Mouse (Mus musculus) frontal cortex, adult 2 months (tissue): ENCODE data around the gene Abat. TPM values are rescaled to one million over a fixed set of nuclear protein-coding genes. Genes with fewer than 3 reads are reported as not detected.
A peak's percentile ranks its signal among the peaks of the same experiment; 100 is the strongest.

Experiments used
- DNase-seq, 2 experiments: peaks; one replicate each; pipeline ENCODE4 v3.0.0; 2022; ENCODE audit warnings: low spot score in 1 of 2; ENCODE audit errors: extremely low spot score in 1 of 2
- polyA plus RNA-seq: library from polyadenylated mRNA; depleted of rRNA; stranded (reverse); fragments of >200 nt; gene quantifications from 2 replicates; pipeline ENCODE4 v1.2.3, GENCODE M21; 2012

Abat gene
- polyA plus RNA-seq, 1 experiment = 198 TPM

DNA sequence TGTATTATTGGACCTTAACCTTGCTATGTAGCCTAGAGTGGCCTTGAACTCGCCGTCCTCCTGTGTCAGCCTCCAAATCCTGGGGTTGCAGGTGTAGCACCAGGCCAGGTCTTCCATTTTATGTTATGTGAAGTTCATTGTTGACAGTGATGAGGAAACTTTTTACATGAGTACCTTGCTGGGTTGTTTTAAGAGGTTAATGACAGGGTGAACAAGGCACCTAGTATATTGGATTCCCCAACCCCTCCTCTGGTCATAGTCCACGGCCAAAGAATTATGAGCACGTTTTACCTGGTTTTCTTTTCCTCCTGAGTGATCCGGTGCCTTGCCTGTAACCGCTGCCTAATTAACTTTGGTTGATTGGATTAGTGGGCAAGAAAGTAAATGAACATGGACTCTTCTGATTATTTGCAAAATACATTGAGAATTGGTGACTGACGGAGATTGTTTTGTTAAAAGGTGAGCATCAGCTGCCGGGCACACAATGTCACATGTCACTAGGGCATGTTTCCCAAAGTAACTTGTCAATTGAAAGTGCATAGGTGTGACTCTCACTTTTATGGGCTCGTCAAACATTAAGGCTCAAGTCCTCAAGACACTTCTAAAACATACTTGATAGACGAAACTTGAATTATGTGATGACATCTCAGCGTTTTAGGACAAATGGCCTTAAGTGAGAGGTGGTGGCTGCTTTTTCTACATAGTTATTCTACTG lies 57.8 kb downstream of the Abat start:
- no peak for DNase-seq

- no peak for DNase-seq
Observed at GRCm38 (mm10) chr16:8573041-8573440, 59.8 kb downstream of the Abat start.

DNA sequence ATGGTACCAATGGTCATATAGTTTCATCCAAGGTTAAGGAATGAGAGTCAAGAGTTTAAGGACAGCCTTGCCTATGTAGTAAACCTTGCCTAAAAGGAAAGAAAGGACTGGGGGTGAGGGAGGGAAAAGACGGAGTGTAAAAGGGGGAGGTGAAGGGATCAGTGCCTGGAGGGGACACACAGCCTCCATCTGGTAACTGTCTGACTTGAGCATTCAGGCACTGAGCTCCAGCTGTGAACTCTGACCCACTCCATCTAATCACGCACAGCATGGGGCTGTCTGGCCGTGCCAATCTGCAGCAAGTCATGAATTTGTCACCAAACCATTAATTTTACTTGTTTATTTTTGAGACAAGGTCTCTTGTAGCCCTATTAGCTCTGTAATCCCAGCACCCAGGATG lies 60.5 kb downstream of the Abat start:
- no peak for DNase-seq

- DNase-seq = no peak
Observed at GRCm38 (mm10) chr16:8574316-8574715, 61.1 kb downstream of the Abat start.

DNA sequence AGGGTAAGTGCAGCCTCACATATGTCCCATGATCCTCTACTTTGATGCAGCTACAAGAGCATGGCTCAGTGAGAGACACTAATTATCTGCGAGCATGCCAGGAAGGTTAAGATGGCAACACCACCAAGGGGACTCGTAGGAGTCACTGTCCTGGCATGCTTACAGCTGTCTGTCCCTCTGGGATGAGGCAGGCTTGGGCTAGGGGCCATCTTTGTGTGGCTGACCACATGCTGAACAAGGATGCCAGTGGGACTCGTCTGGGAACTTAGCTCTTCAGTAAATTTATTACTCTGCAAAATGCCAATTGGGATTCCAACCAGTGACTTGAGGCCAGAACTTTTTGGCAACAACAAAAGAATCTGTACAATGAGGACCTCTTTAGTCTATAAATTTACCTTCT lies 62.9 kb downstream of the Abat start:
- no peak for DNase-seq

GRCm38 (mm10) chr16:8576901-8577300 lies 63.7 kb downstream of the Abat start:
- DNase-seq = no peak

- DNase-seq = no peak
Observed at GRCm38 (mm10) chr16:8578326-8578725, 65.1 kb downstream of the Abat start.

DNA sequence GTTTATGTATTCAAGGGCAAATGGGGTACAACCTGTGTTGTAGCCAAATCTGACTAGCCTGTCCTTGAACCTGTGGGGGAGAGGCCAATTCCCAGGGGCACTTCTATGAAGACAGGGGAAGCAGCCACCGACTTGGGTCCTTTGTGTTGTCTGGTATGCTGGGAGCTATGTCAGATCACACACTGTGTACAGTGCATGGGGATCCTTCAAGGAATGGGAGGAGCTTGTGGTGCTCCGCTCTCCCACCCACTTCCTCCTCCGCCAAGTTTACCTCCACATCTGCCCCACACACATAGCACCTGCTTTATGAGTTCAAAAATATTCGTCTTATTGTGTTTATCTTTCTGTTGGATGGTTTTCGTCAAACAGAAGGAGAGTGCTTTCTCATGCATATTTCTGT lies 66.3 kb downstream of the Abat start:
- no peak for DNase-seq

DNA sequence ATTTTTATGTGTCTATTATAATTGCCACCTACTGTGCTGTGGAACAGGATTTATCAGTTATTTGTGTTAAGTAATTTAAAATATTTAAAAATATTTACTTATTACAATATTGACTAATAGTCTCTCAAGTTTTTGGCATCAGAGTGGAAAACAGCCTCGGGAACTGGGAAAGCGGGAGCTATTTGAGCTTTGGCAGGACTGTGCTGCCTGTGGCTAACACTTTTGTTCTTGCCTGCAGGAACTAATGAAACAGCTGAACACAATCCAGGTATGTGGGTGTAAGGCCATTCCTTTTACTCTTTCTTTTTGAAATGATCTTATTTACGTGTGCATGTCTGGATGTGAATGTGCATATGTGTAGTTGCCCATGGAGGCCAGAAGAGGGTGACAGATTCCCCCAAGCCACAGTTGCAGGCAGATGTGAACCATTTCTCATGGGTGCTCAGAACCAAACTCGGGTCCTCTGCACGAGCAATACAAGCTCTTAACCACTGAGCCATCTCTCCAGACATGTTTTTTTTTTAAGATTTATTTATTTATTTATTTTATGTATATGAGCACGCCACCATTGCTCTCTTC lies 68.5 kb downstream of the Abat start:
- DNase-seq = no peak

DNA sequence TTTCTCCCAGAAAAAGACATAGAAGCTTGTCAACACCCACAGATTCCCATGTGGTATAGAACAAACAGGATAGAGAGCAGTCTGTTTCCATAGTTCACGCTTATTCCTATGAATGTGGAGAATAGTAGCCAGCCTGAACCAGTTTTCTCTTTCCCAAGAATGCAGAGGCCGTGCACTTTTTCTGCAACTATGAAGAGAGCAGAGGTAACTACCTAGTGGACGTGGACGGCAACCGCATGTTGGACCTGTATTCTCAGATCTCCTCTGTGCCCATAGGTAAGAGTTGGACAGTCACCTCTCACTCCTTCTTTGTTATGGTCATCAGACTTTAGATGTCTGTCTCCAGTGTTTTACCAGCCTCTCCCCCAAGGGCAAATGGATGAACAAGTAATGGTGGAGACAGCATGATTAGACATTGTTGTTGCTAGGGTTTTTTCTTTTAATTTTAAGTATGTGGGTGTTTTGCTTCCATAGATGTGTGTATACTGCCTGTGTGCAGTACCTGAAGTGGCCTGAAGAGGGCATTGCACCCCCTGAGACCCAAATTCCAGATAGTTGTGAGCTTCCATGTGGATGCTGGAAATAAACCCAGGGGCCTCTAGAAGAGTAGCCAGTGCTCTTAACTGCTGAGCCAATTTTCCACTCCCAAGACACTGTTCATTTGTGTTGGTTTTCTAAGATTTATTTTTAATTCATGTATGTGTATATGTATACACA lies 69.5 kb downstream of the Abat start:
- DNase-seq = no peak

- DNase-seq = no peak
Observed at GRCm38 (mm10) chr16:8584248-8584647, 71.0 kb downstream of the Abat start.

GRCm38 (mm10) chr16:8585056-8585455 lies 71.8 kb downstream of the Abat start:
- DNase-seq = no peak

DNA sequence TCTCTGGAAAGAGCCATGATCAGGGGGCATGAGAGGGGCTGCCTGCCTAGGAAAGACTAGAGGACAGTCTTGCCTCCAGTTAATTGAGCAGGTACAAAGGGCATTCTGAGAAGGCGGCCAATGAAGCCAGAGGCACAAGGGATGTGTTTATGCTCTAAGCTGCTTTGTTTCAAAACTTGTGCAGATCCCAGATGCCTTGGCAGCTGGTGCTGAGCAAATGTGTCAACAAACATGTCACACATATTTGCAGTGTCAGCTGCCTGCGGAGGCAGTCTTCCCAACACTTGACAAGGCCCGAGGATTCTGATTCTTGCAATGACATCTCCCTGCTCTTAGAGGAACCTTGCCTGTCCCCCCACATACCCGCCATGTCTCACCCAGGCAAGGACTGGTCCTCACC lies 82.2 kb downstream of the Abat start:
- DNase-seq = peak; percentile 58 to 76

DNA sequence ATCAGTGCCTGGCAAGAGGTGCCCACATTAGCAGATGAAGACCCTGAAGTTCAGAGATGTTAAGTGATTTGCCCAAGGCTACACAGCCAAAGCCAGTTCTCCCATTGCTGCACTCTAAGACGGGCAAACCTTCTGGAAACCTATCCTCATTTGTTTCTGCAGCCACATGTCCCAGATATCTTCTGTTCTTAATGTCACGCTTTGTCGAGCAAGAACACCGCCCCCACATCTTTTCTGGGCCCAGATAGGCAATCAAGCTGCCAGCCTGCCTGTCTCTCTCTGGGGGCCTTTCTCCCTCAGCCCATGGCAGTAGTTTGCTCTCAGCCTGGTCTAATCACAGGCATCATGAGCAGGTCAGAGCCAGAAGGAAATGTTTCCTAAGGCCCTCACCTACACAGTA lies 83.1 kb downstream of the Abat start:
- DNase-seq = peak; percentile 28 to 55

DNA sequence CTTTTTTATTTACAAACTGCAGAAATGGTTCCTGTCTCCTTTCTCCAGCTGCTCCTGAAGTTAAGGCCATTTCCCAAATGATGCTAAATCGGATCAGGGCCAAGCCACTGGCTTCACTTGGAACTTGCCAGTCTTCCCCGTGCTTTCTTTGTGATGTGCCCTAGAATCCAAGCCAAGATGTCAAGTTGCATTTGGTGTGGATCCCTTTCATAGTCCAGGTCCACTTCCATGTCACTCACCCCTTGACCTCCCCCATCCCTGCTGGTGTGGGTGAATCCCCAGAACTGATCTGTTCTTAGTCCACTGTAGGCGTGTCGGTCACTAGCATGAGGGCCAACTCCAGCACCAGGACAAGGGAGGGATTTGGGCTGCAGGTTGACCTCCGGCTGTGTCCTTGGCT lies 84.3 kb downstream of the Abat start:
- DNase-seq = no peak

GRCm38 (mm10) chr16:8603789-8604188 lies 90.6 kb downstream of the Abat start:
- no peak for DNase-seq

- DNase-seq = no peak
Observed at GRCm38 (mm10) chr16:8610397-8610796, 97.2 kb downstream of the Abat start.

DNA sequence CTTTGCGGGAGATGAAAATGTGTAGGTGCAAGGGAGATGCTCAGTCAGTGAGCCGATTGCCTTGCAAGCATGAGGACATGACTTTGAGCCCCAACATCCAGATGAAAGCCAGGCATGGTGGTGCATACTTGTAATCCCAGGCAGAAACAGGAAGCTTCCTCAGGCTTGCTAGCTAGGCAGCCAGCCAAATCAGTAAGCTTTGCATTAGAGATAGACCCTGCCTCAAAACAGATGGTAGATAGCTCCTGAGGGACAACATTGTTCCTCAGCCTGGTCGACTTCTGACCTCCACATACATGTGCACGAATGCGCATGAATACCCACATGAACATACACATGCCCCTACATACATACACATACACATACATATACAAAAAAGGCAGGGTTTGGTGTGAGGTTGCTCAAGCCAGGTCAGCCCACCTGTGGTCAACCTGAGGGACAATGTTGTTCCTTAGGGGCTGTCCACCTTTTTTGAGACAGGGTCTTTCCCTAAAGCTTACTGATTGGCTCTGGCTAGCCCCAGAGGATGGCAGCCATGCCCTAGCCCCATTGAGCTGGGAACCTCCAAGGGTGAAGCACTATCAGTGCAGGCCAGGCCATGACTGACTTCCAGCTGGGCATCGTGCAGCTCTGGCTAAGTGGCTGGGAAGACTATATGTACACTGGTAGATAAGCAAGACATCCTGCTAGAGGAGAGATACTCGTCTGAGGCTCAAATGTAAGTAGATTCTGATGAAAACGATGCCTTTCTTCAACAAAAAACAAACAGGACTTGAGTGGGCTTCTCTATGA lies 99.2 kb downstream of the Abat start:
- DNase-seq = no peak

DNA sequence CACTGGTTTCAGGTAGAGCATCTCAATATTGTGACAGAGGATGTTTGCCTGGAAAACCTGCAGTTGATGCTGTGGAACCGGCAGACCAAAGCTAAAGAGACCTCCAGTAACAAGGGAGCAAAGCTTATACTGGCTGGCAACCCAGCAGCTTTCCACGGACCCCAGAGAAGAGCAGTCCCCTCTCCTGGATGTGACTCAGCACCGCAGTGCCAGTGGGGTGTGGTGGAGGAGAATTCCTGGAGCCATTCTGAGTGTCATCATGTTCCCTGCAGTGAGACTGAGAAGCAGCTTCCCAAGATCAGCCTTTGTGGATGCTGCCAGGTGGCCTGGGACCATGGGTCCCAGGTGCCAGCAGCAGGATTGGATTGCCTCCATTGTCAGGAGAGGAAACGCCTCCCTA lies 99.8 kb downstream of the Abat start:
- DNase-seq = no peak

- no peak for DNase-seq
Observed at GRCm38 (mm10) chr16:8613447-8613846, 100.2 kb downstream of the Abat start.

- DNase-seq = no peak
Observed at GRCm38 (mm10) chr16:8619659-8620314, 106.6 kb downstream of the Abat start.
